Mouse (Mus musculus) hindlimb bud, embryonic 11.5 days (tissue): Measurements from ENCODE around the gene Cacnb4.

Experiments used
- DNase-seq: peaks from one replicate; pipeline ENCODE4 v3.0.0-alpha.2; 2012; ENCODE audit warnings: low read depth, low spot score; ENCODE audit errors: extremely low spot score

Gene Cacnb4

GRCm38 (mm10) chr2:52529245-52529644, 147.4 kb downstream of the Cacnb4 start:
- no peak for DNase-seq

GRCm38 (mm10) chr2:52525876-52526592, 150.6 kb downstream of the Cacnb4 start:
- DNase-seq, result no peak

GRCm38 (mm10) chr2:52523056-52523715, 153.4 kb downstream of the Cacnb4 start:
- no peak for DNase-seq

GRCm38 (mm10) chr2:52521012-52521411, 155.6 kb downstream of the Cacnb4 start:
- no peak for DNase-seq

GRCm38 (mm10) chr2:52518740-52519139, 157.9 kb downstream of the Cacnb4 start:
- DNase-seq, result no peak

- DNase-seq, result no peak
Observed at GRCm38 (mm10) chr2:52516534-52516933, 160.1 kb downstream of the Cacnb4 start.

GRCm38 (mm10) chr2:52512865-52513388, 163.7 kb downstream of the Cacnb4 start:
- no peak for DNase-seq

- DNase-seq, result no peak
Observed at GRCm38 (mm10) chr2:52512206-52512605, 164.4 kb downstream of the Cacnb4 start.

GRCm38 (mm10) chr2:52511799-52512198, 164.8 kb downstream of the Cacnb4 start:
- no peak for DNase-seq

- DNase-seq, result no peak
Observed at GRCm38 (mm10) chr2:52509779-52510500, 166.7 kb downstream of the Cacnb4 start.

- DNase-seq, result no peak
Observed at GRCm38 (mm10) chr2:52505164-52505563, 171.5 kb downstream of the Cacnb4 start.

- DNase-seq, result no peak
Observed at GRCm38 (mm10) chr2:52504762-52505161, 171.9 kb downstream of the Cacnb4 start.

GRCm38 (mm10) chr2:52499849-52500262, 176.8 kb downstream of the Cacnb4 start:
- DNase-seq, result no peak

GRCm38 (mm10) chr2:52499101-52499537, 177.5 kb downstream of the Cacnb4 start:
- DNase-seq, result no peak

GRCm38 (mm10) chr2:52495097-52495694, 181.4 kb downstream of the Cacnb4 start:
- DNase-seq, result no peak

- no peak for DNase-seq
Observed at GRCm38 (mm10) chr2:52494274-52494673, 182.4 kb downstream of the Cacnb4 start.

GRCm38 (mm10) chr2:52492867-52493266, 183.8 kb downstream of the Cacnb4 start:
- DNase-seq, result no peak

GRCm38 (mm10) chr2:52489840-52490239, 186.8 kb downstream of the Cacnb4 start:
- DNase-seq, result no peak

GRCm38 (mm10) chr2:52483496-52483895, 193.1 kb downstream of the Cacnb4 start:
- DNase-seq, result no peak

- no peak for DNase-seq
Observed at GRCm38 (mm10) chr2:52480476-52480875, 196.2 kb downstream of the Cacnb4 start.

GRCm38 (mm10) chr2:52478501-52478900, 198.1 kb downstream of the Cacnb4 start:
- no peak for DNase-seq
